Mouse (Mus musculus): ENCODE results near the gene Fbxl8. TPM values are rescaled to one million over a fixed set of nuclear protein-coding genes. Genes with fewer than 3 reads are reported as not detected.

Gene Fbxl8
- polyA plus RNA-seq, 1 experiment from 2014 or later, result 1.3 TPM

- peak overlapping the region; percentile 78 for H3K4me2 ChIP-seq
- ATAC-seq (ENCODE audit: insufficient read depth), result no peak
- H3K4me1 ChIP-seq (replicated peaks), result peaks cover 71% of the 10 kb centered on the region
- 17% methylated on average over 55 of the region's 55 CpGs for WGBS (ENCODE audit: insufficient replicate concordance)
- H3K27ac ChIP-seq (replicated peaks), result no peak overlapping the region
- no peaks in the 10 kb centered on the region for H3K9me3 ChIP-seq (replicated peaks)
- H3K36me3 ChIP-seq (replicated peaks), result no peaks in the 10 kb centered on the region
- H3K4me3 ChIP-seq (replicated peaks), result peak overlapping the region; percentile 42
- H3K27me3 ChIP-seq, result peaks cover 85% of the 10 kb centered on the region
- H3K9ac ChIP-seq, result no peak overlapping the region; the same call in 1 of the 2 replicates
Measured at GRCm38 (mm10) chr8:105258911-105259720, 5.3 kb upstream of the Fbxl8 start.

GRCm38 (mm10) chr8:105259721-105260320 lies 4.6 kb upstream of the Fbxl8 start:
- Histone ChIP-seq H3K27me3 (peaks cover 89% of the 10 kb centered on the region), H3K4me2 (peak overlapping the region; percentile 78), H3K27ac (replicated peaks) (no peak overlapping the region), H3K4me3 (replicated peaks) (peak overlapping the region; percentile 42), H3K9ac (no peak overlapping the region; the same call in 1 of the 2 replicates), H3K9me3 (replicated peaks) (no peaks in the 10 kb centered on the region), H3K4me1 (replicated peaks) (peaks cover 71% of the 10 kb centered on the region), H3K36me3 (replicated peaks) (no peaks in the 10 kb centered on the region)
- WGBS (ENCODE audit: insufficient replicate concordance), result 2% methylated on average over 30 of the region's 30 CpGs
- no peak for ATAC-seq (ENCODE audit: insufficient read depth)

GRCm38 (mm10) chr8:105260371-105261099 lies 3.9 kb upstream of the Fbxl8 start:
- H3K4me2 ChIP-seq, result 0 out of 2 replicates have a peak overlapping the region, but pooled peaks have one; percentile 78
- ATAC-seq (ENCODE audit: insufficient read depth), result no peak
- H3K9ac ChIP-seq, result no peak overlapping the region
- H3K27ac ChIP-seq (replicated peaks), result no peak overlapping the region
- no peaks in the 10 kb centered on the region for H3K36me3 ChIP-seq (replicated peaks)
- no peaks in the 10 kb centered on the region for H3K9me3 ChIP-seq (replicated peaks)
- no peak overlapping the region for H3K4me3 ChIP-seq (replicated peaks)
- peaks cover 90% of the 10 kb centered on the region for H3K27me3 ChIP-seq
- H3K4me1 ChIP-seq (replicated peaks), result peaks cover 71% of the 10 kb centered on the region
- WGBS (ENCODE audit: insufficient replicate concordance), result 69% methylated on average over 7 of the region's 7 CpGs

GRCm38 (mm10) chr8:105261326-105261980 lies 3.0 kb upstream of the Fbxl8 start:
- Histone ChIP-seq H3K27ac (replicated peaks) (no peak overlapping the region), H3K36me3 (replicated peaks) (no peaks in the 10 kb centered on the region), H3K9me3 (replicated peaks) (no peaks in the 10 kb centered on the region), H3K4me1 (replicated peaks) (peaks cover 63% of the 10 kb centered on the region), H3K4me3 (replicated peaks) (no peak overlapping the region), H3K4me2 (no peak overlapping the region), H3K27me3 (peaks cover 91% of the 10 kb centered on the region), H3K9ac (no peak overlapping the region)
- no peak for ATAC-seq (ENCODE audit: insufficient read depth)
- WGBS (ENCODE audit: insufficient replicate concordance), result 57% methylated on average over 12 of the region's 12 CpGs

- Histone ChIP-seq H3K9me3 (replicated peaks) (no peaks in the 10 kb centered on the region), H3K4me1 (replicated peaks) (peaks cover 66% of the 10 kb centered on the region), H3K4me3 (replicated peaks) (peak overlapping the region; percentile 74), H3K27me3 (peaks cover 93% of the 10 kb centered on the region), H3K36me3 (replicated peaks) (no peaks in the 10 kb centered on the region), H3K4me2 (peak overlapping the region; percentile 97), H3K27ac (replicated peaks) (no peak overlapping the region), H3K9ac (peak overlapping the region; percentile 80; the same call in 1 of the 2 replicates)
- ATAC-seq (ENCODE audit: insufficient read depth), result no peak
- whole genome bisulfite sequencing (ENCODE audit: insufficient replicate concordance), result 40% methylated on average over 16 of the region's 16 CpGs
Measured at GRCm38 (mm10) chr8:105263244-105263912, 1.1 kb upstream of the Fbxl8 start.

GRCm38 (mm10) chr8:105265128-105265527 lies 680 bp downstream of the Fbxl8 start:
- no peak for ATAC-seq (ENCODE audit: insufficient read depth)
- Histone ChIP-seq H3K4me2 (peak overlapping the region; percentile 97), H3K36me3 (replicated peaks) (no peaks in the 10 kb centered on the region), H3K27me3 (peaks cover 93% of the 10 kb centered on the region), H3K27ac (replicated peaks) (no peak overlapping the region), H3K9me3 (replicated peaks) (no peaks in the 10 kb centered on the region), H3K4me1 (replicated peaks) (peaks cover 67% of the 10 kb centered on the region), H3K9ac (peak overlapping the region; percentile 80; the same call in 1 of the 2 replicates), H3K4me3 (replicated peaks) (peak overlapping the region; percentile 74)
- 8% methylated on average over 10 of the region's 10 CpGs for WGBS (ENCODE audit: insufficient replicate concordance)

GRCm38 (mm10) chr8:105266775-105267174 lies 2.3 kb downstream of the Fbxl8 start:
- ATAC-seq (ENCODE audit: insufficient read depth), result no peak
- no peaks in the 10 kb centered on the region for H3K36me3 ChIP-seq (replicated peaks)
- no peaks in the 10 kb centered on the region for H3K9me3 ChIP-seq (replicated peaks)
- 26% methylated on average over 13 of the region's 13 CpGs for WGBS (ENCODE audit: insufficient replicate concordance)
- H3K9ac ChIP-seq, result no peak overlapping the region
- H3K27ac ChIP-seq (replicated peaks), result no peak overlapping the region
- no peak overlapping the region for H3K4me3 ChIP-seq (replicated peaks)
- H3K27me3 ChIP-seq, result peaks cover 94% of the 10 kb centered on the region
- no peak overlapping the region for H3K4me2 ChIP-seq
- H3K4me1 ChIP-seq (replicated peaks), result peaks cover 62% of the 10 kb centered on the region

GRCm38 (mm10) chr8:105268342-105269074 lies 4.1 kb downstream of the Fbxl8 start:
- 5% methylated on average over 65 of the region's 65 CpGs for WGBS (ENCODE audit: insufficient replicate concordance)
- Histone ChIP-seq H3K4me1 (replicated peaks) (peaks cover 53% of the 10 kb centered on the region), H3K9ac (no peak overlapping the region), H3K4me3 (replicated peaks) (peak overlapping the region; percentile 38), H3K27ac (replicated peaks) (no peak overlapping the region), H3K4me2 (peak overlapping the region; percentile 64), H3K9me3 (replicated peaks) (no peaks in the 10 kb centered on the region), H3K36me3 (replicated peaks) (no peaks in the 10 kb centered on the region), H3K27me3 (peaks cover 97% of the 10 kb centered on the region)
- no peak for ATAC-seq (ENCODE audit: insufficient read depth)

- Histone ChIP-seq H3K4me1 (replicated peaks) (peaks cover 47% of the 10 kb centered on the region), H3K27me3 (peaks cover 97% of the 10 kb centered on the region), H3K9me3 (replicated peaks) (no peaks in the 10 kb centered on the region), H3K9ac (no peak overlapping the region), H3K4me2 (peak overlapping the region; percentile 64), H3K36me3 (replicated peaks) (no peaks in the 10 kb centered on the region), H3K27ac (replicated peaks) (no peak overlapping the region), H3K4me3 (replicated peaks) (peak overlapping the region; percentile 38)
- ATAC-seq (ENCODE audit: insufficient read depth), result no peak
- 8% methylated on average over 10 of the region's 10 CpGs for WGBS (ENCODE audit: insufficient replicate concordance)
Measured at GRCm38 (mm10) chr8:105269075-105269458, 4.6 kb downstream of the Fbxl8 start.

GRCm38 (mm10) chr8:105269461-105269947 lies 5.1 kb downstream of the Fbxl8 start, which contains the start of gene Hsf4:
Gene Hsf4, plus strand, starts transcription at chr8:105269801.
- peak within 1 kb of the TSS; percentile 38 for H3K4me3 ChIP-seq (replicated peaks)
- WGBS (ENCODE audit: insufficient replicate concordance), result under 1% methylated on average over 42 of the region's 42 CpGs
- H3K27me3 ChIP-seq, result peaks cover 99% of the 10 kb centered on the region
- no peaks in the 10 kb centered on the region for H3K9me3 ChIP-seq (replicated peaks)
- H3K4me2 ChIP-seq, result peak within 1 kb of the TSS; percentile 64
- peaks cover 43% of the 10 kb centered on the region for H3K4me1 ChIP-seq (replicated peaks)
- H3K27ac ChIP-seq (replicated peaks), result no peak within 1 kb of the TSS
- H3K9ac ChIP-seq, result no peak within 1 kb of the TSS
- ATAC-seq (ENCODE audit: insufficient read depth), result peak; percentile 37
- H3K36me3 ChIP-seq (replicated peaks), result no peaks in the 10 kb centered on the region

Data from liver, embryonic 15.5 days (tissue).